Mouse (Mus musculus) layer of hippocampus, adult 2 months (tissue): Measurements from ENCODE around the gene Tex37. TPM values are rescaled to one million over a fixed set of nuclear protein-coding genes. Genes with fewer than 3 reads are reported as not detected.

ENCODE experiments used
- DNase-seq, 2 experiments: peaks; one replicate each; pipeline ENCODE4 v3.0.0; 2022; ENCODE audit warnings: low spot score in 2 of 2
- H3K27ac ChIP-seq: fragments of 200-600 bp; 2 replicates; pipeline ENCODE4 v1.8.1; 2022
- H3K4me3 ChIP-seq: fragments of 200-600 bp; 2 replicates; pipeline ENCODE4 v1.8.1; 2022; ENCODE audit warnings: mild to moderate bottlenecking
- CTCF ChIP-seq: fragments of 200-600 bp; conservative IDR thresholded peaks from 2 replicates; pipeline ENCODE4 v1.8.1; 2022; ENCODE audit warnings: antibody characterized with exemption, mild to moderate bottlenecking, moderate library complexity
- total RNA-seq, 2 experiments: library from RNA; stranded (reverse); gene quantifications; 2 replicates each; pipeline ENCODE4 v1.2.3; 2021

Tex37 gene
- total RNA-seq, 2 experiments from 2014 or later, result not detected

- peak; percentile 90 for TF ChIP-seq CTCF
- H3K27ac ChIP-seq, result peak overlapping the region; percentile 43; the same call in 1 of the 2 replicates
- peak overlapping the region; percentile 29; the same call in 1 of the 2 replicates for H3K4me3 ChIP-seq
- DNase-seq, result peak; percentile 8 to 58
These were observed 2.7 kb upstream of the Tex37 start for GRCm38 (mm10) chr6:70921274-70922074.

GRCm38 (mm10) chr6:70912396-70912765 is 6.3 kb downstream of the Tex37 start:
- Histone ChIP-seq H3K4me3 (peak overlapping the region; percentile 38), H3K27ac (peak overlapping the region; percentile 43; the same call in 1 of the 2 replicates)
- no peak for DNase-seq
- TF ChIP-seq CTCF, result no peak

- Histone ChIP-seq H3K4me3 (peak overlapping the region; percentile 38), H3K27ac (peak overlapping the region; percentile 74; the same call in 1 of the 2 replicates)
- DNase-seq, result peak; percentile 70 to 71
- no peak for TF ChIP-seq CTCF
These were observed 6.9 kb downstream of the Tex37 start for GRCm38 (mm10) chr6:70911668-70912395.

- DNase-seq, result no peak
- Histone ChIP-seq H3K27ac (no peak overlapping the region), H3K4me3 (no peak overlapping the region)
- no peak for TF ChIP-seq CTCF
These were observed 8.4 kb downstream of the Tex37 start for GRCm38 (mm10) chr6:70910285-70910684.

- Histone ChIP-seq H3K4me3 (no peak overlapping the region), H3K27ac (no peak overlapping the region)
- TF ChIP-seq CTCF, result no peak
- no peak for DNase-seq
These were observed 9.2 kb downstream of the Tex37 start for GRCm38 (mm10) chr6:70909572-70909971.

- no peak for TF ChIP-seq CTCF
- Histone ChIP-seq H3K4me3 (no peak overlapping the region), H3K27ac (no peak overlapping the region)
- DNase-seq, result no peak
These were observed 15.0 kb downstream of the Tex37 start for GRCm38 (mm10) chr6:70903689-70904088.

GRCm38 (mm10) chr6:70899594-70900003 is 19.1 kb downstream of the Tex37 start:
- Histone ChIP-seq H3K27ac (no peak overlapping the region), H3K4me3 (no peak overlapping the region)
- no peak for TF ChIP-seq CTCF
- no peak for DNase-seq

- no peak for TF ChIP-seq CTCF
- no peak overlapping the region for H3K4me3 ChIP-seq
- H3K27ac ChIP-seq, result no peak overlapping the region
- DNase-seq, result no peak
These were observed 20.6 kb downstream of the Tex37 start for GRCm38 (mm10) chr6:70898166-70898565.

GRCm38 (mm10) chr6:70887993-70888392 is 30.7 kb downstream of the Tex37 start:
- H3K27ac ChIP-seq, result no peak overlapping the region
- no peak overlapping the region for H3K4me3 ChIP-seq
- TF ChIP-seq CTCF, result no peak
- DNase-seq, result no peak

- peak; percentile 92 for TF ChIP-seq CTCF
- Histone ChIP-seq H3K4me3 (no peak overlapping the region), H3K27ac (no peak overlapping the region)
- DNase-seq, result peak; percentile 76 to 89
These were observed 37.9 kb downstream of the Tex37 start for GRCm38 (mm10) chr6:70880714-70881304.

GRCm38 (mm10) chr6:70875017-70875416 is 43.7 kb downstream of the Tex37 start:
- TF ChIP-seq CTCF, result no peak
- H3K27ac ChIP-seq, result no peak overlapping the region
- no peak overlapping the region for H3K4me3 ChIP-seq
- DNase-seq, result no peak

GRCm38 (mm10) chr6:70874035-70874775 is 44.5 kb downstream of the Tex37 start:
- no peak for DNase-seq
- Histone ChIP-seq H3K4me3 (no peak overlapping the region), H3K27ac (no peak overlapping the region)
- peak; percentile 69 for TF ChIP-seq CTCF
